Mouse (Mus musculus): ENCODE results near the gene Mmd2. TPM values are rescaled to one million over a fixed set of nuclear protein-coding genes. Genes with fewer than 3 reads are reported as not detected.

The Mmd2 gene
- polyA plus RNA-seq, 1 experiment = not detected

DNA sequence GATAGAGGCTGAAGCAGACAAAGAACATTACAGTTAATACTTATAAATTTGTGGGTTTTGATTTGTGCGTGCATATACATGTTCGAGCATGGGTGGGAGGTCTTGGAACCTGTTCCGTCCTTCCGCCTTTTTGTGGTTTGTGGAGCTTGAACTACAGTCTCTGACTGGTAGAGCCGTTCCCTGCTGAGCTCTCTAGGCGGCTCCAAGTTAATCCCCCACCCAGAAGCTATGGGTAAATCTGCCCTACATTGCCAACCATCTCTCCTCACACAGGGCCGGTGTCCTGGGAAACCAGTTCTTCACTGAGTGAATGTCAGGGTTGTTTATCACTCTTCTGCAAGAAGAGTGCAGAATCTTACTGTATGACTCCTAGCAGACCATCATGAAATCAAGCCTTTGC lies 39.6 kb upstream of the Mmd2 start:
- Histone ChIP-seq H3K9me3 (replicated peaks; ENCODE audit: control insufficient read depth, insufficient read depth, low read length, poor library complexity, severe bottlenecking) (no peaks in the 10 kb centered on the region), H3K27me3 (ENCODE audit: control insufficient read depth, insufficient read depth, low read length, poor library complexity, severe bottlenecking) (no peaks in the 10 kb centered on the region), H3K4me1 (ENCODE audit: control insufficient read depth, insufficient read depth, low read length) (no peaks in the 10 kb centered on the region), H3K9ac (ENCODE audit: low read depth, poor library complexity, severe bottlenecking) (no peak overlapping the region), H3K4me3 (ENCODE audit: low read depth, low read length) (no peak overlapping the region), H3K27ac (ENCODE audit: insufficient read depth, low read length) (no peak overlapping the region), H3K36me3 (ENCODE audit: control insufficient read depth, insufficient read depth, low read length, poor library complexity, severe bottlenecking) (peaks cover 2% of the 10 kb centered on the region; the same call in 1 of the 2 replicates)
- no peak for TF ChIP-seq CTCF (IDR thresholded peaks at IDR 0.05; ENCODE audit: low read depth, low read length)
- no peak for TF ChIP-seq EP300 (IDR thresholded peaks at IDR 0.05; ENCODE audit: insufficient read depth, low read depth, low read length)
- TF ChIP-seq POLR2A (IDR thresholded peaks at IDR 0.05; ENCODE audit: insufficient read depth, low read length) = no peak

DNA sequence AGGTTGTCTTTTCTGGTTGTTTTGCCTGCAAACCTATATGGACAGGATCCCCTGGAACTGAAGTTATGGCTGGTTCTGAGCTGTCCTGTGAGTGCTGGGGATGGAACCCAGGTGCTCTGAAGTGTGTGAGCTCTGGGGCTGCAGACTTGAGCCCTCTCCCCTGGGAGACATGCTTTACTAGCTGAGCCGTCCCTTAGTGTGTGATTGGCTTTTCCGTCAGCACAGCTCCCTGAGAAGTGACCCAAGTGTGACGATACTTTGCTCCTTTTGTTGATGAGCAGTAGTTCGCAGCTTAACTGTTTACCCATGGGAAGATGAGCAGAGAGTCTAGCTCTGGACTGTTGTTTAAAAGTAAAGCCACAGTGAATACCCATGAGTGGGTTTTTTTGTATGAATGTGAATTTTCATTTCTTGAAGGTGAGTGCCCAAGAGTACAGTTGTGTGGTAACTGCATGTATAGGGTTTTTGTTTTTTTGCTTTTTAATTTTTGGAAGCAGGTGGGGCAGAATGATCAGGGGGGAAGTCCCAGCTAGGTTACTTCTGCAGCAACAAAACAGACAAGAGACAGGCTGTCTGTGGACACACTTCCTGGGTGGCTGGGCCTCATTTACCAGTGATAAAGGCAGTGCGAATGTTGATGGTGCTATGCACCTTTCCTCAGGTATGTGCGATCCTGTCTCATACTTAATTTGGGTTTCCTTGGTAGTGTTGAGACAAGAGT lies 32.9 kb upstream of the Mmd2 start:
- no peaks in the 10 kb centered on the region for H3K4me1 ChIP-seq (ENCODE audit: control insufficient read depth, insufficient read depth, low read length)
- H3K9me3 ChIP-seq (replicated peaks; ENCODE audit: control insufficient read depth, insufficient read depth, low read length, poor library complexity, severe bottlenecking) = no peaks in the 10 kb centered on the region
- TF ChIP-seq POLR2A (IDR thresholded peaks at IDR 0.05; ENCODE audit: insufficient read depth, low read length) (no peak), CTCF (IDR thresholded peaks at IDR 0.05; ENCODE audit: low read depth, low read length) (no peak), EP300 (IDR thresholded peaks at IDR 0.05; ENCODE audit: insufficient read depth, low read depth, low read length) (no peak)
- H3K9ac ChIP-seq (ENCODE audit: low read depth, poor library complexity, severe bottlenecking) = no peak overlapping the region
- H3K4me3 ChIP-seq (ENCODE audit: low read depth, low read length) = no peak overlapping the region
- H3K27ac ChIP-seq (ENCODE audit: insufficient read depth, low read length) = no peak overlapping the region
- peaks cover 15% of the 10 kb centered on the region for H3K36me3 ChIP-seq (ENCODE audit: control insufficient read depth, insufficient read depth, low read length, poor library complexity, severe bottlenecking)
- H3K27me3 ChIP-seq (ENCODE audit: control insufficient read depth, insufficient read depth, low read length, poor library complexity, severe bottlenecking) = no peaks in the 10 kb centered on the region

DNA sequence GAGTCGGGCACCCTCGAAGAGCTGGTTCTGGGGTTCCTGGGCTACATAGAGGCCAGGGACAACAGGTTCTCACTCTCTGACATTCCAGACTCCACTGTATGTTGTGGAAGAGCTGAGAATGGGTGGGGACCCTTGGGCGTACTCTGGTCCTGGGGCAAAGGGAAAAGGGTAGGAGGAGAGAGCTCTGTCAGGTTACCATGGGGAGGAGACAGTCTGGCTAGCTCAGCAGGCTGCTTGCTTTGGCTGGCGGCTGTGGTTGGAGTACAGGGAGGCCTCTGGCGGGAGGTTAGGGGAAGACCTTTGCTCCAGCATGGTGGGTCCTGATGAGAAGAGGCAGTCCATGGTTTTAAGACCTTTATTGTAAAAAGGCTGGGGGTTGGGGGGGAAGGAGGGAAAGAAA lies 31.5 kb upstream of the Mmd2 start:
- no peak overlapping the region for H3K4me3 ChIP-seq (ENCODE audit: low read depth, low read length)
- H3K36me3 ChIP-seq (ENCODE audit: control insufficient read depth, insufficient read depth, low read length, poor library complexity, severe bottlenecking) = peaks cover 15% of the 10 kb centered on the region
- TF ChIP-seq CTCF (IDR thresholded peaks at IDR 0.05; ENCODE audit: low read depth, low read length) = no peak
- TF ChIP-seq POLR2A (IDR thresholded peaks at IDR 0.05; ENCODE audit: insufficient read depth, low read length) = no peak
- no peak for TF ChIP-seq EP300 (IDR thresholded peaks at IDR 0.05; ENCODE audit: insufficient read depth, low read depth, low read length)
- no peaks in the 10 kb centered on the region for H3K4me1 ChIP-seq (ENCODE audit: control insufficient read depth, insufficient read depth, low read length)
- no peak overlapping the region for H3K9ac ChIP-seq (ENCODE audit: low read depth, poor library complexity, severe bottlenecking)
- no peaks in the 10 kb centered on the region for H3K27me3 ChIP-seq (ENCODE audit: control insufficient read depth, insufficient read depth, low read length, poor library complexity, severe bottlenecking)
- no peaks in the 10 kb centered on the region for H3K9me3 ChIP-seq (replicated peaks; ENCODE audit: control insufficient read depth, insufficient read depth, low read length, poor library complexity, severe bottlenecking)
- no peak overlapping the region for H3K27ac ChIP-seq (ENCODE audit: insufficient read depth, low read length)

DNA sequence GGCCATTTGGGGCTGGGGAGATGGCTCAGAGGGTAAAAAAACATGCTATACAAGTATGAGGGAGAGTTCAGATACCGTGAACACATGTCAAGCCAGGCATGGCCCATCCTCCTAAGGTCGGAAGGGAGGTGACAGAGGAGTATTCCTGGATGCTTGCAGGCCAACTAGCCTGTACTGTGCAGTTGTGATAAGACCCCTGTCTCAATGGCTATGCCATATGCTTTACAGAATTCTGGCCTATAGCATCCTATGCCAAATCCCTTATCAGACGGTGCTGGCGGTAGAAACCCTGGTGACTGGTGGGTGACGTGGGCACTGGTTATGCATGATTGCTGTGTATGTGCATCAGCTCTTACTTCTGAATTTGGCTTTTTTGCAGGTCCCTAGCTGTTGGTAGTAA lies 29.2 kb upstream of the Mmd2 start:
- TF ChIP-seq CTCF (IDR thresholded peaks at IDR 0.05; ENCODE audit: low read depth, low read length) (no peak), POLR2A (IDR thresholded peaks at IDR 0.05; ENCODE audit: insufficient read depth, low read length) (no peak), EP300 (IDR thresholded peaks at IDR 0.05; ENCODE audit: insufficient read depth, low read depth, low read length) (no peak)
- H3K27ac ChIP-seq (ENCODE audit: insufficient read depth, low read length) = no peak overlapping the region

DNA sequence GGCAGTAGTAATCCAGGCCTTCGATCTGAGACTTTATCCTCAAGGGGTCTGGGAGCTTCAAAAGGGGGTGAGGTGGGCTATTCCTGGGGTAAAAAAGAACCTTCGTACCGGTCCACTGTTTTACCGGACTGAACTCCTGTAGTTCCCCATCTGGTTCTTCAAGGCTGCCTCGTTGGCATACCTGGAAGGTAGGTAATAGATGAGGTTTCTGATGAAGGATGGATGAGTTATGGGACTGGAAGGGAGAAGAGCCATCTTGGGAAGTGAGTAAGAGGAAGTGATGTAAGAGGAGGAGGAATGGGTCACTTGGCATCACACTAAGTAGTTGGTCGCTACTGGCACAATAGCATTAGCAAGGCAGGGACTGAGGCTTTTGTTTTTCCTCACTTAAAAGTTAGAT lies 21.6 kb upstream of the Mmd2 start:
- peak overlapping the region; percentile 76 for H3K9ac ChIP-seq (ENCODE audit: low read depth, poor library complexity, severe bottlenecking)
- peak overlapping the region; percentile 72 for H3K4me3 ChIP-seq (ENCODE audit: low read depth, low read length)
- H3K27ac ChIP-seq (ENCODE audit: insufficient read depth, low read length) = no peak overlapping the region
- H3K27me3 ChIP-seq (ENCODE audit: control insufficient read depth, insufficient read depth, low read length, poor library complexity, severe bottlenecking) = no peaks in the 10 kb centered on the region
- no peak for TF ChIP-seq CTCF (IDR thresholded peaks at IDR 0.05; ENCODE audit: low read depth, low read length)
- no peak for TF ChIP-seq POLR2A (IDR thresholded peaks at IDR 0.05; ENCODE audit: insufficient read depth, low read length)
- no peak for TF ChIP-seq EP300 (IDR thresholded peaks at IDR 0.05; ENCODE audit: insufficient read depth, low read depth, low read length)
- peaks cover 5% of the 10 kb centered on the region for H3K36me3 ChIP-seq (ENCODE audit: control insufficient read depth, insufficient read depth, low read length, poor library complexity, severe bottlenecking)
- H3K9me3 ChIP-seq (replicated peaks; ENCODE audit: control insufficient read depth, insufficient read depth, low read length, poor library complexity, severe bottlenecking) = no peaks in the 10 kb centered on the region
- H3K4me1 ChIP-seq (ENCODE audit: control insufficient read depth, insufficient read depth, low read length) = no peaks in the 10 kb centered on the region

More for the DNA sequence above, 29.2 kb upstream of the Mmd2 start:
- Histone ChIP-seq H3K9ac (ENCODE audit: low read depth, poor library complexity, severe bottlenecking) (no peak overlapping the region), H3K36me3 (ENCODE audit: control insufficient read depth, insufficient read depth, low read length, poor library complexity, severe bottlenecking) (peaks cover 19% of the 10 kb centered on the region), H3K4me1 (ENCODE audit: control insufficient read depth, insufficient read depth, low read length) (no peaks in the 10 kb centered on the region), H3K27me3 (ENCODE audit: control insufficient read depth, insufficient read depth, low read length, poor library complexity, severe bottlenecking) (no peaks in the 10 kb centered on the region), H3K9me3 (replicated peaks; ENCODE audit: control insufficient read depth, insufficient read depth, low read length, poor library complexity, severe bottlenecking) (no peaks in the 10 kb centered on the region), H3K4me3 (ENCODE audit: low read depth, low read length) (no peak overlapping the region)

DNA sequence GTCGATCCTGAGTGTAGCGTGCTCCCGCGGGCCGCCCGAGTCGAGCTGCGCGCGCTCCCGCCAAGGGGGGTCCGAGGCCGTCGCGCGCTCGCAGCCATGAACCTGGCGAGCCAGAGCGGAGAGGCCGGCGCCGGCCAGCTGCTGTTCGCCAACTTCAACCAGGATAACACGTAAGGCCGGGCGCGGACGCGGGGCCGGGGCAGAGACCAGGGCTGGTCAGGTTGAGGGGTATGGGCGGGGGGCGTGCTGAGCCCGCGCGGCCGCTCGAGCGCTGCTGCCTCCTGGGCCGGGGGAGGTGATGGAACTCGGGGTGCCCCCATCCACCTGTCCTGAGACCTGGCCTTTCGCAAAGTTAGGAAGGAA lies 21.0 kb upstream of the Mmd2 start:
- H3K9ac ChIP-seq (ENCODE audit: low read depth, poor library complexity, severe bottlenecking) = peak overlapping the region; percentile 76
- no peaks in the 10 kb centered on the region for H3K9me3 ChIP-seq (replicated peaks; ENCODE audit: control insufficient read depth, insufficient read depth, low read length, poor library complexity, severe bottlenecking)
- no peaks in the 10 kb centered on the region for H3K27me3 ChIP-seq (ENCODE audit: control insufficient read depth, insufficient read depth, low read length, poor library complexity, severe bottlenecking)
- H3K4me1 ChIP-seq (ENCODE audit: control insufficient read depth, insufficient read depth, low read length) = no peaks in the 10 kb centered on the region
- TF ChIP-seq CTCF (IDR thresholded peaks at IDR 0.05; ENCODE audit: low read depth, low read length) (no peak), EP300 (IDR thresholded peaks at IDR 0.05; ENCODE audit: insufficient read depth, low read depth, low read length) (no peak), POLR2A (IDR thresholded peaks at IDR 0.05; ENCODE audit: insufficient read depth, low read length) (no peak)
- H3K36me3 ChIP-seq (ENCODE audit: control insufficient read depth, insufficient read depth, low read length, poor library complexity, severe bottlenecking) = peaks cover 5% of the 10 kb centered on the region
- H3K27ac ChIP-seq (ENCODE audit: insufficient read depth, low read length) = no peak overlapping the region
- H3K4me3 ChIP-seq (ENCODE audit: low read depth, low read length) = peak overlapping the region; percentile 72
